Mouse (Mus musculus) ES-E14 (cell line): ENCODE measurements around the gene Prepl.

Experiments
- CHD2 ChIP-seq: IDR thresholded peaks from 2 replicates; pipeline ENCODE4 v1.6.1; 2014; ENCODE audit warnings: mild to moderate bottlenecking, low read depth, low read length, inconsistent platforms
- HCFC1 ChIP-seq: IDR thresholded peaks from 2 replicates; pipeline ENCODE4 v1.6.1; 2012; ENCODE audit warnings: low read length, inconsistent platforms, borderline replicate concordance; ENCODE audit not compliant: insufficient read depth
- MAFK ChIP-seq: IDR thresholded peaks from 2 replicates; pipeline ENCODE4 v1.6.1; 2014; ENCODE audit warnings: mild to moderate bottlenecking, low read depth, low read length, inconsistent platforms; ENCODE audit not compliant: insufficient read depth
- ZC3H11A ChIP-seq: IDR thresholded peaks from 2 replicates; pipeline ENCODE4 v1.6.1; 2012; ENCODE audit warnings: low read depth, mild to moderate bottlenecking, inconsistent platforms, low read length, borderline replicate concordance

DNA sequence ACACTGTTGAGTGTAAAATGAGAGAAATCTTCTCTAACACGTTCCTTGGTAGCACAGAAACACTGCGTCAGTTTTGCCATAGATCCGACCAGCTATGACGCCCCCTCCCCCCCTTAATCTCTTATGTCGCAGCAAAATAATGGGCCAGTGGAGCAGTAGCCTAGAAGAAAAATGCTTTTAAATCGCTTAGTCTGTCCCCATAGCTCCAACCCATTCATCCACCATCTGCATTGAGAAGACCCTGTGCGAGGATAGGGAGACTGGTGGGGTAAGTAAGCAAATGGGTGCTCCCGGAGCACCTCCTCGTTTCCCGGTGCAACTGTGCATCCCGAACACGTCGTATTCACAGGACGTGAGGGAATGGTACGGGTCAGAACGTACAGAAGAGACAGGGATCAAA, 420 bp downstream of the Prepl start:
- TF ChIP-seq MAFK (no peak), HCFC1 (no peak), ZC3H11A (no peak), CHD2 (no peak)
